Mouse (Mus musculus): ENCODE measurements around the gene Otogl. TPM values are rescaled to one million over a fixed set of nuclear protein-coding genes. Genes with fewer than 3 reads are reported as not detected.

The Otogl gene
- polyA plus RNA-seq, 1 experiment from 2014 or later: 0.01 TPM

GRCm38 (mm10) chr10:107923860-107924259, 11.9 kb upstream of the Otogl start:
- H3K27ac ChIP-seq (ENCODE audit: low read length): no peak overlapping the region
- H3K27me3 ChIP-seq (ENCODE audit: control insufficient read depth, insufficient read depth, low read depth, low read length): no peaks in the 10 kb centered on the region
- no peak overlapping the region for H3K4me3 ChIP-seq (ENCODE audit: low read depth, low read length)
- no peak overlapping the region for H3K4me2 ChIP-seq (ENCODE audit: low read depth, low read length)
- H3K9me3 ChIP-seq (replicated peaks; ENCODE audit: control insufficient read depth, low read length): no peaks in the 10 kb centered on the region
- ATAC-seq (ENCODE audit: low read depth): no peak
- no peaks in the 10 kb centered on the region for H3K36me3 ChIP-seq (ENCODE audit: control insufficient read depth, insufficient read depth)
- no peaks in the 10 kb centered on the region for H3K4me1 ChIP-seq (ENCODE audit: control insufficient read depth, low read depth, low read length)
- no peak overlapping the region for H3K9ac ChIP-seq (ENCODE audit: low read depth, low read length)
- 29% methylated on average over 2 of the region's 2 CpGs for WGBS (ENCODE audit: insufficient replicate concordance)

- no peaks in the 10 kb centered on the region for H3K36me3 ChIP-seq (ENCODE audit: control insufficient read depth, insufficient read depth)
- H3K27me3 ChIP-seq (ENCODE audit: control insufficient read depth, insufficient read depth, low read depth, low read length): no peaks in the 10 kb centered on the region
- no peak for ATAC-seq (ENCODE audit: low read depth)
- H3K9me3 ChIP-seq (replicated peaks; ENCODE audit: control insufficient read depth, low read length): no peaks in the 10 kb centered on the region
- H3K9ac ChIP-seq (ENCODE audit: low read depth, low read length): no peak overlapping the region
- no peak overlapping the region for H3K4me3 ChIP-seq (ENCODE audit: low read depth, low read length)
- WGBS (ENCODE audit: insufficient replicate concordance): 20% methylated on average over 1 of the region's 1 CpGs
- no peak overlapping the region for H3K27ac ChIP-seq (ENCODE audit: low read length)
- H3K4me2 ChIP-seq (ENCODE audit: low read depth, low read length): no peak overlapping the region
- H3K4me1 ChIP-seq (ENCODE audit: control insufficient read depth, low read depth, low read length): no peaks in the 10 kb centered on the region
Measured at GRCm38 (mm10) chr10:107922750-107923149, 10.8 kb upstream of the Otogl start.

- no peaks in the 10 kb centered on the region for H3K4me1 ChIP-seq (ENCODE audit: control insufficient read depth, low read depth, low read length)
- no peak for ATAC-seq (ENCODE audit: low read depth)
- H3K27ac ChIP-seq (ENCODE audit: low read length): no peak overlapping the region
- H3K4me2 ChIP-seq (ENCODE audit: low read depth, low read length): no peak overlapping the region
- no peak overlapping the region for H3K4me3 ChIP-seq (ENCODE audit: low read depth, low read length)
- no peaks in the 10 kb centered on the region for H3K27me3 ChIP-seq (ENCODE audit: control insufficient read depth, insufficient read depth, low read depth, low read length)
- no peaks in the 10 kb centered on the region for H3K36me3 ChIP-seq (ENCODE audit: control insufficient read depth, insufficient read depth)
- no peak overlapping the region for H3K9ac ChIP-seq (ENCODE audit: low read depth, low read length)
- WGBS (ENCODE audit: insufficient replicate concordance): 23% methylated on average over 1 of the region's 1 CpGs
- no peaks in the 10 kb centered on the region for H3K9me3 ChIP-seq (replicated peaks; ENCODE audit: control insufficient read depth, low read length)
Measured at GRCm38 (mm10) chr10:107921549-107921948, 9.6 kb upstream of the Otogl start.

GRCm38 (mm10) chr10:107921134-107921533, 9.2 kb upstream of the Otogl start:
- no peaks in the 10 kb centered on the region for H3K9me3 ChIP-seq (replicated peaks; ENCODE audit: control insufficient read depth, low read length)
- no peak overlapping the region for H3K4me2 ChIP-seq (ENCODE audit: low read depth, low read length)
- no peaks in the 10 kb centered on the region for H3K27me3 ChIP-seq (ENCODE audit: control insufficient read depth, insufficient read depth, low read depth, low read length)
- H3K4me1 ChIP-seq (ENCODE audit: control insufficient read depth, low read depth, low read length): no peaks in the 10 kb centered on the region
- H3K4me3 ChIP-seq (ENCODE audit: low read depth, low read length): no peak overlapping the region
- H3K9ac ChIP-seq (ENCODE audit: low read depth, low read length): no peak overlapping the region
- WGBS (ENCODE audit: insufficient replicate concordance): 67% methylated on average over 1 of the region's 1 CpGs
- ATAC-seq (ENCODE audit: low read depth): no peak
- H3K36me3 ChIP-seq (ENCODE audit: control insufficient read depth, insufficient read depth): no peaks in the 10 kb centered on the region
- H3K27ac ChIP-seq (ENCODE audit: low read length): no peak overlapping the region

- Histone ChIP-seq H3K36me3 (ENCODE audit: control insufficient read depth, insufficient read depth) (no peaks in the 10 kb centered on the region), H3K27ac (ENCODE audit: low read length) (no peak overlapping the region), H3K9me3 (replicated peaks; ENCODE audit: control insufficient read depth, low read length) (no peaks in the 10 kb centered on the region), H3K9ac (ENCODE audit: low read depth, low read length) (no peak overlapping the region), H3K4me1 (ENCODE audit: control insufficient read depth, low read depth, low read length) (no peaks in the 10 kb centered on the region), H3K27me3 (ENCODE audit: control insufficient read depth, insufficient read depth, low read depth, low read length) (no peaks in the 10 kb centered on the region), H3K4me3 (ENCODE audit: low read depth, low read length) (no peak overlapping the region), H3K4me2 (ENCODE audit: low read depth, low read length) (no peak overlapping the region)
- WGBS (ENCODE audit: insufficient replicate concordance): 57% methylated on average over 2 of the region's 2 CpGs
- no peak for ATAC-seq (ENCODE audit: low read depth)
Measured at GRCm38 (mm10) chr10:107913013-107913412, 1.1 kb upstream of the Otogl start.

- H3K9ac ChIP-seq (ENCODE audit: low read depth, low read length): no peak overlapping the region
- H3K4me1 ChIP-seq (ENCODE audit: control insufficient read depth, low read depth, low read length): no peaks in the 10 kb centered on the region
- H3K27ac ChIP-seq (ENCODE audit: low read length): no peak overlapping the region
- no peak for ATAC-seq (ENCODE audit: low read depth)
- H3K27me3 ChIP-seq (ENCODE audit: control insufficient read depth, insufficient read depth, low read depth, low read length): no peaks in the 10 kb centered on the region
- H3K4me2 ChIP-seq (ENCODE audit: low read depth, low read length): no peak overlapping the region
- no peaks in the 10 kb centered on the region for H3K9me3 ChIP-seq (replicated peaks; ENCODE audit: control insufficient read depth, low read length)
- WGBS (ENCODE audit: insufficient replicate concordance): 67% methylated on average over 10 of the region's 10 CpGs
- no peaks in the 10 kb centered on the region for H3K36me3 ChIP-seq (ENCODE audit: control insufficient read depth, insufficient read depth)
- no peak overlapping the region for H3K4me3 ChIP-seq (ENCODE audit: low read depth, low read length)
Measured at GRCm38 (mm10) chr10:107906453-107906852, 5.5 kb downstream of the Otogl start.

GRCm38 (mm10) chr10:107905274-107906034, 6.5 kb downstream of the Otogl start:
- WGBS (ENCODE audit: insufficient replicate concordance): 61% methylated on average over 7 of the region's 7 CpGs
- Histone ChIP-seq H3K36me3 (ENCODE audit: control insufficient read depth, insufficient read depth) (no peaks in the 10 kb centered on the region), H3K9me3 (replicated peaks; ENCODE audit: control insufficient read depth, low read length) (no peaks in the 10 kb centered on the region), H3K4me1 (ENCODE audit: control insufficient read depth, low read depth, low read length) (no peaks in the 10 kb centered on the region), H3K4me2 (ENCODE audit: low read depth, low read length) (no peak overlapping the region), H3K27ac (ENCODE audit: low read length) (no peak overlapping the region), H3K9ac (ENCODE audit: low read depth, low read length) (no peak overlapping the region), H3K27me3 (ENCODE audit: control insufficient read depth, insufficient read depth, low read depth, low read length) (no peaks in the 10 kb centered on the region), H3K4me3 (ENCODE audit: low read depth, low read length) (no peak overlapping the region)
- no peak for ATAC-seq (ENCODE audit: low read depth)

- H3K4me1 ChIP-seq (ENCODE audit: control insufficient read depth, low read depth, low read length): no peaks in the 10 kb centered on the region
- H3K4me2 ChIP-seq (ENCODE audit: low read depth, low read length): no peak overlapping the region
- no peak overlapping the region for H3K27ac ChIP-seq (ENCODE audit: low read length)
- no peak for ATAC-seq (ENCODE audit: low read depth)
- no peaks in the 10 kb centered on the region for H3K36me3 ChIP-seq (ENCODE audit: control insufficient read depth, insufficient read depth)
- H3K27me3 ChIP-seq (ENCODE audit: control insufficient read depth, insufficient read depth, low read depth, low read length): no peaks in the 10 kb centered on the region
- no peak overlapping the region for H3K4me3 ChIP-seq (ENCODE audit: low read depth, low read length)
- no peak overlapping the region for H3K9ac ChIP-seq (ENCODE audit: low read depth, low read length)
- WGBS (ENCODE audit: insufficient replicate concordance): 59% methylated on average over 8 of the region's 8 CpGs
- no peaks in the 10 kb centered on the region for H3K9me3 ChIP-seq (replicated peaks; ENCODE audit: control insufficient read depth, low read length)
Measured at GRCm38 (mm10) chr10:107901958-107902357, 10.0 kb downstream of the Otogl start.

- Histone ChIP-seq H3K4me1 (ENCODE audit: control insufficient read depth, low read depth, low read length) (no peaks in the 10 kb centered on the region), H3K4me2 (ENCODE audit: low read depth, low read length) (no peak overlapping the region), H3K27me3 (ENCODE audit: control insufficient read depth, insufficient read depth, low read depth, low read length) (no peaks in the 10 kb centered on the region), H3K36me3 (ENCODE audit: control insufficient read depth, insufficient read depth) (no peaks in the 10 kb centered on the region), H3K27ac (ENCODE audit: low read length) (no peak overlapping the region), H3K9ac (ENCODE audit: low read depth, low read length) (no peak overlapping the region), H3K4me3 (ENCODE audit: low read depth, low read length) (no peak overlapping the region), H3K9me3 (replicated peaks; ENCODE audit: control insufficient read depth, low read length) (no peaks in the 10 kb centered on the region)
- ATAC-seq (ENCODE audit: low read depth): no peak
- 72% methylated on average over 13 of the region's 13 CpGs for WGBS (ENCODE audit: insufficient replicate concordance)
Measured at GRCm38 (mm10) chr10:107901204-107901879, 10.6 kb downstream of the Otogl start.

Data from liver, embryonic 16.5 days (tissue).